Mouse (Mus musculus) hindbrain, embryonic 14.5 days (tissue): ENCODE results near the gene Olfr1330. TPM values are rescaled to one million over a fixed set of nuclear protein-coding genes. Genes with fewer than 3 reads are reported as not detected.

Experiments used
- polyA plus RNA-seq: library from polyadenylated mRNA; unstranded; fragments of >200 nt; fragmentation: Nextera tagmentation; extraction: Ambion mirVana; gene quantifications from 2 replicates; pipeline ENCODE4 v1.2.1, GENCODE M21; 2014

Olfr1330 gene
- polyA plus RNA-seq, 1 experiment from 2014 or later: not detected

Other genes with a start within 250 kb of the Olfr1330 start
- not detected in 2 replicates for gene Olfr62, start 229.6 kb upstream of the Olfr1330 start, polyA plus RNA-seq
- gene Olfr1342, start 195.8 kb upstream of the Olfr1330 start, polyA plus RNA-seq: not detected in 2 replicates
- gene Olfr1341, start 185.1 kb upstream of the Olfr1330 start, polyA plus RNA-seq: not detected in 2 replicates
- not detected in 2 replicates for gene Olfr1340, start 168.5 kb upstream of the Olfr1330 start, polyA plus RNA-seq
- gene Olfr1339, start 156.4 kb upstream of the Olfr1330 start, polyA plus RNA-seq: not detected in 2 replicates
- not detected in 2 replicates for gene Olfr1338, start 129.9 kb upstream of the Olfr1330 start, polyA plus RNA-seq
- not detected in 2 replicates for gene Olfr1337, start 106.0 kb upstream of the Olfr1330 start, polyA plus RNA-seq
- not detected in 2 replicates for gene Olfr1335, start 78.7 kb upstream of the Olfr1330 start, polyA plus RNA-seq
- gene Olfr1333, start 52.3 kb upstream of the Olfr1330 start, polyA plus RNA-seq: not detected in 2 replicates
- not detected in 2 replicates for gene Olfr1331, start 23.9 kb upstream of the Olfr1330 start, polyA plus RNA-seq
- not detected in 2 replicates for gene Olfr1329, start 28.9 kb downstream of the Olfr1330 start, polyA plus RNA-seq
- not detected in 2 replicates for gene Olfr1328, start 50.0 kb downstream of the Olfr1330 start, polyA plus RNA-seq
- gene Lao1, start 73.0 kb downstream of the Olfr1330 start, polyA plus RNA-seq: not detected in 2 replicates
- gene Slc2a1, start 220.1 kb downstream of the Olfr1330 start, polyA plus RNA-seq: 86.5 and 92.1 TPM in 2 replicates